Mouse (Mus musculus): ENCODE measurements around the gene Hells. TPM values are rescaled to one million over a fixed set of nuclear protein-coding genes. Genes with fewer than 3 reads are reported as not detected.

The Hells gene
- polyA plus RNA-seq (2016; fragmentation: Nextera tagmentation; extraction: Ambion mirVana), result 47.0 and 83.2 TPM in 2 replicates

DNA sequence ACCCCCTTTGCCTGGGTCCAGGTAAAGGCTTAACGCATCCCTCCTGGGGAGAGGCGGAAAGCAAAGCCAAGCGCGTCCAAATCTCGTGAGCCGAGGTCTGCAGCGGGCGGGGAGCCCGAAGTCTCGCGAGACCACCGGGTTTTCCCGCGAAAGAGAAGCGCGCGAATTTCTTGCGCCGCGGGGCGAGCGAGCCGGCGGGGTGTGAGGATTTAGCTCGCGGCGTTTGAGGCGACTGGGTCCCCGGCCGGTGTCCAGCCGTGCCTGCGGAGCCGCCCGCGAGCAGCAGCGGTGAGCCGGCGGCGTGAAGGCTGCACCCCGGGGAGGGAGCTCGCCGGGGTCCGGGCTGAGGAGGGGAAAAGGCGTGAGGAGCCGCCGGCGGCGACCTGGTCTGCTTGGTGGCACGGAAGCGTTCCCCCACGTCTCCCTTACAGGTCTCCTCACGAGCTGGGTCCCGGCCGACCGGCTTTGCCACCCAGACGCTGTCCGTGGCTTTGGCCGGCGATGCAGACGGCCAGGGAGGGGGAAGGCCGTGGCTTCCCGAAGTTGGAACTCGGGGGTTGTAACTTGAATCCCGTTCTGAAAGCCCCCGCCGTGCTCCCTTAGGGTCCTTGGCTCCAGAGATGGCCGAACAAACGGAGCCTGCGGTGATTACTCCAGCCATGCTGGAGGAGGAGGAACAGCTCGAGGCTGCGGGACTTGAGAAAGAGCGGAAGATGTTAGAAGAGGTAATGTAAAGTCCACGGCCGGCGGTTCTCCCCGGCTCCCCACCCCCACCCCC, at the start of gene Hells:
Hells (plus strand) TSS at position 128 of the 778 bp plus-strand sequence.
- peaks cover 36% of the 10 kb centered on the region for H3K36me3 ChIP-seq
- no peaks in the 10 kb centered on the region for H3K9me3 ChIP-seq
- H3K4me3 ChIP-seq, result peak within 1 kb of the TSS; percentile 87
- H3K27me3 ChIP-seq (ENCODE audit: insufficient read depth, poor library complexity, severe bottlenecking), result no peaks in the 10 kb centered on the region
- DNase-seq (ENCODE audit: low spot score), result peak; percentile 92
- H3K4me1 ChIP-seq (replicated peaks), result peaks cover 15% of the 10 kb centered on the region
- H3K27ac ChIP-seq, result peak within 1 kb of the TSS; percentile 97
- WGBS, result under 1% methylated on average over 76 of the region's 76 CpGs

- Histone ChIP-seq H3K27ac (no peak overlapping the region), H3K36me3 (peaks cover 14% of the 10 kb centered on the region; the same call in 1 of the 2 replicates), H3K27me3 (ENCODE audit: insufficient read depth, poor library complexity, severe bottlenecking) (no peaks in the 10 kb centered on the region), H3K4me1 (replicated peaks) (no peaks in the 10 kb centered on the region), H3K9me3 (no peaks in the 10 kb centered on the region), H3K4me3 (no peak overlapping the region)
- no peak for DNase-seq (ENCODE audit: low spot score)
- WGBS, result 86% methylated on average over 12 of the region's 12 CpGs
Observed at GRCm38 (mm10) chr19:38901146-38902135, 29.3 kb upstream of the Hells start.

DNA sequence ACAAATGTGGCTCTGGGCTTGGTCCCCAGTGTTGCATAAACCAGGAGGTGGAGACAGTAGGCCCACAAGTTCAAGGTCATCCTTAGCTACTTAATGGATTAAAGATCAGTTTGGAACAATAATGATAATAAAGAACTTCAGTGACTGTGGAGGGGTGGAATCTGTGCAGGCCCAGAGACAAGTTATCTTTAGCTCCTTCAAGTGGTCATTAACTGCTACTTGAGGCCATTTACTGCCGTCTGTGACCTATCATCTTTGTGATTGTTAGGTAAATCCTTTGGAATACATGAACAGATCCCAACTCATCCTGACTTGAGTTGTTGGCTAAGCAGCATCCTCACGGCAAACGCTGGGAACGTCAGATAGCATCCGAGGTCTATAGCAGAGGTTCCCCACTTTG, 28.2 kb upstream of the Hells start:
- Histone ChIP-seq H3K36me3 (peaks cover 14% of the 10 kb centered on the region; the same call in 1 of the 2 replicates), H3K27ac (no peak overlapping the region), H3K4me1 (replicated peaks) (no peaks in the 10 kb centered on the region), H3K4me3 (no peak overlapping the region), H3K27me3 (ENCODE audit: insufficient read depth, poor library complexity, severe bottlenecking) (no peaks in the 10 kb centered on the region), H3K9me3 (no peaks in the 10 kb centered on the region)
- WGBS, result 92% methylated on average over 5 of the region's 5 CpGs
- no peak for DNase-seq (ENCODE audit: low spot score)

DNA sequence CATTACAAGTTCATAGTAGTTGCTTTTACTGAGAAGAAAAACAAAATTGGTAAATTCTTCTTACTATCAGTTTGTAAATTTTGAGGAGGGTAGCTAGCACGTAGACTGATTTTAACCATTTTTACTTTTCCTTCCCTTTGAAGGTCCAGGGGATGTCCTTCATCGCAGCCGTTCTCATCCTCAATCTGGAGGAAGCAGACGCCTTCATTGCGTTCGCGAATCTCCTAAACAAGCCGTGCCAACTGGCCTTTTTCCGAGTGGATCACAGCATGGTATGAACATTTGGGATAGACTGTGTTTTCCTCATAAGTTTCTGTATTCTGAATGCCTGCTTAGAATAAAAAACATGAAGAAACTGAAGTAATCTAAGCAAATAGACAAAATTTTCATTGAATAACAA, 16.9 kb upstream of the Hells start:
- 93% methylated on average over 9 of the region's 9 CpGs for WGBS
- DNase-seq (ENCODE audit: low spot score), result no peak
- H3K9me3 ChIP-seq, result no peaks in the 10 kb centered on the region
- no peak overlapping the region for H3K27ac ChIP-seq
- H3K4me1 ChIP-seq (replicated peaks), result no peaks in the 10 kb centered on the region
- H3K4me3 ChIP-seq, result no peak overlapping the region
- peaks cover 18% of the 10 kb centered on the region for H3K36me3 ChIP-seq
- H3K27me3 ChIP-seq (ENCODE audit: insufficient read depth, poor library complexity, severe bottlenecking), result no peaks in the 10 kb centered on the region

DNA sequence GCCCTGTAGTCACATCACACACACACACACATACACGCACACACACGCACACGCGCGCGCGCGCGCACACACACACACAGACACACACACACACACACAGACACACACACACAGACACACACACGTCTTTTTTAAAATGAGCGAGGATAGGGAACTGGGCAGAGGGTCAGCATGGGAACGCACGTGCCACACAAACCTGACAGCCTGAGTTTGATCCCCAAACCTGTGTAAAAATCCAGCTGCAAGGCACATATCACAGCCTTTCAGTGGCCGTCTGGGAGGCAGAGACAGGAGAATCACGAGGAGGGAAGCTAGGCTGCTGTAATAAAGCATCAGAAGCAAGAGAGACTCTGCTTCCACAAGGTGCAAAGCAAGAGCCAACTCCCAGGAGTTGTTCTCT, 15.8 kb upstream of the Hells start:
- Histone ChIP-seq H3K27ac (no peak overlapping the region), H3K27me3 (ENCODE audit: insufficient read depth, poor library complexity, severe bottlenecking) (no peaks in the 10 kb centered on the region), H3K36me3 (peaks cover 18% of the 10 kb centered on the region), H3K4me1 (replicated peaks) (no peaks in the 10 kb centered on the region), H3K4me3 (no peak overlapping the region), H3K9me3 (no peaks in the 10 kb centered on the region)
- WGBS, result 95% methylated on average over 15 of the region's 15 CpGs
- no peak for DNase-seq (ENCODE audit: low spot score)

- Histone ChIP-seq H3K36me3 (peaks cover 18% of the 10 kb centered on the region), H3K9me3 (no peaks in the 10 kb centered on the region), H3K4me3 (no peak overlapping the region), H3K27ac (no peak overlapping the region), H3K4me1 (replicated peaks) (no peaks in the 10 kb centered on the region), H3K27me3 (ENCODE audit: insufficient read depth, poor library complexity, severe bottlenecking) (no peaks in the 10 kb centered on the region)
- 45% methylated on average over 3 of the region's 3 CpGs for WGBS
- DNase-seq (ENCODE audit: low spot score), result peak; percentile 41
Observed at GRCm38 (mm10) chr19:38915677-38916076, 15.0 kb upstream of the Hells start.

DNA sequence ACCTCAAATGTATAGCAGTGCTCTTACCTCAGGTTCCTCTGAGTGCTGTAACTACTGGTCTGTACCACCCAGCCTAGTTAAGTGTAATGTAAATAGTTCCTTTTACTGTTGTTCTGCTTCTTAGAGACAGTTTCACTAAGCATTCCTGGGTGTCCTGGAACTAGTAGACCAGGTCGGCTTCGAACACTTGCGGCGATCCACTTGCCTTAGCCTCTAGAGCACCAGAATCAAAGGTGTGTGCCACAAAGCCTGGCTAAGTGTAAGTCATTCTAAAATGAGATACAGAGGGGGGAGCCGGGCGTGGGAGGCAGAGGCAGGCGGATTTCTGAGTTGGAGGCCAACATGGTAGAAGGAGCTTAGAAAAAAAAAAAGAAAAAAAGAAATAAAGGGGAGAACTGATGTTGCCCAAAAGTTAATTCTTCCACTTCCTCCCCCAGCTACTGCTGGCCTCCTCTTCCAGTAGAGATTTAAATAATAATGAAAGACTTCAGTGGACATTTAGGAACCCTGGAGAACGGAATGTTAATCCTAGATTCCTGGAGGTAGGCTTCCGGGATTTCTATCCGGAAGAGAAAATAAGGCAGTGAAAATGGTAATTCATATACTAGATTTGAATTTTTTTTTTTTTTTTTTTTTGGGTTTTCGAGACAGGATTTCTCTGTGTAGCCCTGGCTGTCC, 2.1 kb upstream of the Hells start:
- H3K4me3 ChIP-seq, result no peak overlapping the region
- no peaks in the 10 kb centered on the region for H3K9me3 ChIP-seq
- peaks cover 12% of the 10 kb centered on the region for H3K36me3 ChIP-seq
- peaks cover 15% of the 10 kb centered on the region for H3K4me1 ChIP-seq (replicated peaks)
- 90% methylated on average over 11 of the region's 11 CpGs for WGBS
- H3K27ac ChIP-seq, result no peak overlapping the region
- no peaks in the 10 kb centered on the region for H3K27me3 ChIP-seq (ENCODE audit: insufficient read depth, poor library complexity, severe bottlenecking)
- no peak for DNase-seq (ENCODE audit: low spot score)

GRCm38 (mm10) chr19:38929471-38930251, 1.1 kb upstream of the Hells start:
- peak overlapping the region; percentile 87 for H3K4me3 ChIP-seq
- H3K27me3 ChIP-seq (ENCODE audit: insufficient read depth, poor library complexity, severe bottlenecking), result no peaks in the 10 kb centered on the region
- DNase-seq (ENCODE audit: low spot score), result no peak
- H3K4me1 ChIP-seq (replicated peaks), result peaks cover 15% of the 10 kb centered on the region
- 79% methylated on average over 13 of the region's 13 CpGs for WGBS
- H3K27ac ChIP-seq, result peak overlapping the region; percentile 97; the same call in 1 of the 2 replicates
- H3K36me3 ChIP-seq, result peaks cover 22% of the 10 kb centered on the region
- no peaks in the 10 kb centered on the region for H3K9me3 ChIP-seq

- 2% methylated on average over 23 of the region's 23 CpGs for WGBS
Observed at GRCm38 (mm10) chr19:38930252-38930787, 395 bp upstream of the Hells start.

GRCm38 (mm10) chr19:38931566-38931890, 813 bp downstream of the Hells start:
- Histone ChIP-seq H3K9me3 (no peaks in the 10 kb centered on the region), H3K4me3 (peak overlapping the region; percentile 87), H3K27ac (peak overlapping the region; percentile 97), H3K36me3 (peaks cover 41% of the 10 kb centered on the region), H3K27me3 (ENCODE audit: insufficient read depth, poor library complexity, severe bottlenecking) (no peaks in the 10 kb centered on the region), H3K4me1 (replicated peaks) (peaks cover 15% of the 10 kb centered on the region)
- no peak for DNase-seq (ENCODE audit: low spot score)
- WGBS, result 2% methylated on average over 6 of the region's 6 CpGs

More at GRCm38 (mm10) chr19:38930252-38930787, 395 bp upstream of the Hells start:
- Histone ChIP-seq H3K4me3 (peak overlapping the region; percentile 87), H3K9me3 (no peaks in the 10 kb centered on the region), H3K4me1 (replicated peaks) (peaks cover 15% of the 10 kb centered on the region), H3K27me3 (ENCODE audit: insufficient read depth, poor library complexity, severe bottlenecking) (no peaks in the 10 kb centered on the region), H3K27ac (peak overlapping the region; percentile 97), H3K36me3 (peaks cover 29% of the 10 kb centered on the region)
- no peak for DNase-seq (ENCODE audit: low spot score)

DNA sequence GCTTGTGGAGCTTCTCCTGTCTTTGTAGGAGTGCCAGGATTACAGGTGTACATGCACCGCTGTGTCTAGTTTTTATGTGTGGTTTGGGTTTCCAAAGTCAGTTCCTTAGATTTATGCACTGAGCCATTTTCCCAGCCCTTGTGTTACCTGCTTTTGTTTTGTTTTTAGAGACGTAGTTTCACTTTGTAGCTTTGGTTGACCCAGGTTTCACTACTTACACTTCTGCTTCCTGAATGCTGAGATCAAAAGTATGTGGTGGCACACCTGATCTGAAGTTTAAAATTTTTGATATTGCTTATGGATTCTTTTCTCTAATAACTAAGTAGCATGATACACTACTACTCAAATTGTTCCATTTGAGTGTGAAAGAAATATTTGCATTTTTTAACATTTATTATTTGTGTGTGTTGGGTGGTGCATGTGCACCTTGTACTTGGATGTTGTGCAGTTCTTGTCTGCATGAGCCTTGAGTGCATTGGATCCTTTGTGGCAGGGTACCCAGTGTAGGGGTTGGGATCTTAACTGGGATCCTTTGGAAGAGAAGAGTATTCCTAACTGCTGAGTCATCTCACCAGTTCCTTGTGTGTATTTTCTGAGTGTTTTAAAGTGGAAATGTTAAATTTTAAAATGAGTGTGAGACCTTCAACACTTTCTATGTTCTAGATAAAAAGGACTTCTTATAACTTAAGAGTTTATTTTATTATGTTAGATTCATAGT, 14.0 kb downstream of the Hells start:
- WGBS, result 91% methylated on average over 2 of the region's 2 CpGs
- no peak overlapping the region for H3K27ac ChIP-seq
- peaks cover 97% of the 10 kb centered on the region for H3K36me3 ChIP-seq
- H3K27me3 ChIP-seq (ENCODE audit: insufficient read depth, poor library complexity, severe bottlenecking), result no peaks in the 10 kb centered on the region
- H3K9me3 ChIP-seq, result no peaks in the 10 kb centered on the region
- no peaks in the 10 kb centered on the region for H3K4me1 ChIP-seq (replicated peaks)
- DNase-seq (ENCODE audit: low spot score), result no peak
- H3K4me3 ChIP-seq, result no peak overlapping the region

All from hindbrain, embryonic 10.5 days (tissue).